Mouse (Mus musculus): ENCODE data around the gene Il33.

- TF ChIP-seq CTCF (IDR thresholded peaks at IDR 0.05; ENCODE audit: low read depth, low read length), result no peak
- no peak for TF ChIP-seq POLR2A (IDR thresholded peaks at IDR 0.05; ENCODE audit: extremely low read depth, insufficient read depth, low read length)
Observed at GRCm38 (mm10) chr19:29937445-29937844, 12.5 kb downstream of the Il33 start.
